Mouse (Mus musculus): ENCODE results near the gene Edc3. TPM values are rescaled to one million over a fixed set of nuclear protein-coding genes. Genes with fewer than 3 reads are reported as not detected.

Edc3 gene
- polyA plus RNA-seq, 1 experiment from 2014 or later, result 33.9 TPM

- Histone ChIP-seq H3K27ac (peak overlapping the region; percentile 97), H3K9me3 (no peaks in the 10 kb centered on the region), H3K4me2 (peak overlapping the region; percentile 82), H3K4me3 (peak overlapping the region; percentile 82), H3K4me1 (peaks cover 40% of the 10 kb centered on the region), H3K9ac (peak overlapping the region; percentile 82), H3K27me3 (no peaks in the 10 kb centered on the region), H3K36me3 (peaks cover 25% of the 10 kb centered on the region)
- ATAC-seq (ENCODE audit: insufficient number of reproducible peaks, low FRiP score, low TSS enrichment, low read depth), result peak; percentile 33
- WGBS, result 0% methylated on average over 57 of the region's 57 CpGs
Measured at GRCm38 (mm10) chr9:57764147-57764973, 56.0 kb downstream of the Edc3 start.

- Histone ChIP-seq H3K36me3 (peaks cover 19% of the 10 kb centered on the region), H3K9me3 (no peaks in the 10 kb centered on the region), H3K9ac (peak overlapping the region; percentile 82), H3K27me3 (no peaks in the 10 kb centered on the region), H3K4me3 (peak overlapping the region; percentile 82), H3K4me1 (peaks cover 40% of the 10 kb centered on the region), H3K4me2 (peak overlapping the region; percentile 93), H3K27ac (peak overlapping the region; percentile 97)
- peak; percentile 86 for ATAC-seq (ENCODE audit: insufficient number of reproducible peaks, low FRiP score, low TSS enrichment, low read depth)
- under 1% methylated on average over 45 of the region's 45 CpGs for WGBS
Measured at GRCm38 (mm10) chr9:57764974-57765363, 56.6 kb downstream of the Edc3 start.

- under 1% methylated on average over 92 of the region's 93 CpGs for WGBS
- ATAC-seq (ENCODE audit: insufficient number of reproducible peaks, low FRiP score, low TSS enrichment, low read depth), result peak; percentile 52; the same call in 1 of the 2 replicates
Measured at GRCm38 (mm10) chr9:57765364-57766351, 57.3 kb downstream of the Edc3 start, which contains the start of gene Clk3. Clk3 (minus strand) TSS chr9:57765860.

DNA sequence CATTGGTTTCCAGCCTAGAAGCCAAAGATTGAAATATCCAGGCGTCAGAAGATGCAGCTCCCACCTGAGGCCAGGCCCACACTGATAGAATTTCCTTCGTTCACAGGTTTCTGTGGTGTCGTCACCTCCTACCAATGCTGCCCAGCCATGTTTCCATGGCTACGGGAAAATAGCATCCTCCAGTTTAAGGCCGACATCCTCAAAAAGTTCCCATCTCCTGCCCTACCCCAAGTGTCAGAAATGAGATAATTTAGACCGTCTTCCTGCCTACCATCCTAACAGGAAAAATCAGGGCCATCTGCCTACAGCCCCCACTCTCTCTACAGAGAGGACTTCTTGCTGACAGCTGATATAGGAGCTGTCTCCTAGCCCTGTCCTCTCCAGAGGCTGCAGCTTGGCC is 58.1 kb downstream of the Edc3 start:
- H3K4me3 ChIP-seq, result peak overlapping the region; percentile 82
- H3K4me2 ChIP-seq, result peak overlapping the region; percentile 93
- H3K9ac ChIP-seq, result no peak overlapping the region
- H3K9me3 ChIP-seq, result no peaks in the 10 kb centered on the region
- H3K4me1 ChIP-seq, result peaks cover 40% of the 10 kb centered on the region
- H3K27ac ChIP-seq, result peak overlapping the region; percentile 97; the same call in 1 of the 2 replicates
- 45% methylated on average over 6 of the region's 6 CpGs for WGBS
- peaks cover 4% of the 10 kb centered on the region for H3K36me3 ChIP-seq
- no peak for ATAC-seq (ENCODE audit: insufficient number of reproducible peaks, low FRiP score, low TSS enrichment, low read depth)
- H3K27me3 ChIP-seq, result no peaks in the 10 kb centered on the region

More at GRCm38 (mm10) chr9:57765364-57766351, 57.3 kb downstream of the Edc3 start, which contains the start of gene Clk3:
- H3K4me1 ChIP-seq, result peaks cover 40% of the 10 kb centered on the region
- peak within 1 kb of the TSS; percentile 82 for H3K4me3 ChIP-seq
- H3K36me3 ChIP-seq, result peaks cover 12% of the 10 kb centered on the region
- H3K9me3 ChIP-seq, result no peaks in the 10 kb centered on the region
- peak within 1 kb of the TSS; percentile 97 for H3K27ac ChIP-seq
- no peaks in the 10 kb centered on the region for H3K27me3 ChIP-seq
- peak within 1 kb of the TSS; percentile 82 for H3K9ac ChIP-seq
- H3K4me2 ChIP-seq, result peak within 1 kb of the TSS; percentile 93

GRCm38 (mm10) chr9:57767231-57767630 is 58.9 kb downstream of the Edc3 start:
- Histone ChIP-seq H3K9ac (no peak overlapping the region), H3K27ac (no peak overlapping the region), H3K27me3 (no peaks in the 10 kb centered on the region), H3K4me2 (no peak overlapping the region), H3K9me3 (no peaks in the 10 kb centered on the region), H3K4me1 (peaks cover 32% of the 10 kb centered on the region), H3K36me3 (no peaks in the 10 kb centered on the region), H3K4me3 (no peak overlapping the region)
- WGBS, result 94% methylated on average over 4 of the region's 4 CpGs
- ATAC-seq (ENCODE audit: insufficient number of reproducible peaks, low FRiP score, low TSS enrichment, low read depth), result no peak

GRCm38 (mm10) chr9:57769539-57770069 is 61.3 kb downstream of the Edc3 start:
- Histone ChIP-seq H3K36me3 (no peaks in the 10 kb centered on the region), H3K4me3 (no peak overlapping the region), H3K27ac (no peak overlapping the region), H3K27me3 (no peaks in the 10 kb centered on the region), H3K9ac (no peak overlapping the region), H3K4me1 (peaks cover 12% of the 10 kb centered on the region), H3K9me3 (no peaks in the 10 kb centered on the region), H3K4me2 (no peak overlapping the region)
- WGBS, result 37% methylated on average over 2 of the region's 2 CpGs
- no peak for ATAC-seq (ENCODE audit: insufficient number of reproducible peaks, low FRiP score, low TSS enrichment, low read depth)

DNA sequence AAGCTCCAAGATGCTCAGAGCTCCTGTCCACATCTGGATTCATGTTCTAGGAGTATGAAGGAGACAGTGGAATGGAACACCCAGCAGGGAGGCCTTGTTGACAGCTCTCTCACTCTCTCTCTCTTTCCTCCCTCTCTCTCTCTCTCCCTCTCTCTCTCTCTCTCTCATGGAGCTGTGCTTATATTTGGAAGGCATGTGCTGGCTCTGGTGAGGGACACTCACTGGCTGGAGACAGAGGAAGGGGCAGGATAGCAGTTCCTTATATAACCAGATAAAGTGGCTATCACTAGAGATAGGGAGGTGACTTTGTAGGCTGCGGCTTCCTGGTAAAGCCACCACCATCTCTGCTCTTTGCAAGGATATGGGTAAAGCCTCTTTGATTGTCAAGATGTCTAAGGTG is 61.9 kb downstream of the Edc3 start:
- H3K4me2 ChIP-seq, result no peak overlapping the region
- WGBS, result 93% methylated on average over 1 of the region's 1 CpGs
- H3K9me3 ChIP-seq, result no peaks in the 10 kb centered on the region
- H3K9ac ChIP-seq, result no peak overlapping the region
- H3K4me1 ChIP-seq, result peaks cover 12% of the 10 kb centered on the region
- no peak overlapping the region for H3K27ac ChIP-seq
- no peak overlapping the region for H3K4me3 ChIP-seq
- no peak for ATAC-seq (ENCODE audit: insufficient number of reproducible peaks, low FRiP score, low TSS enrichment, low read depth)
- no peaks in the 10 kb centered on the region for H3K27me3 ChIP-seq
- H3K36me3 ChIP-seq, result no peaks in the 10 kb centered on the region

GRCm38 (mm10) chr9:57770836-57771235 is 62.5 kb downstream of the Edc3 start:
- H3K9ac ChIP-seq, result no peak overlapping the region
- no peak overlapping the region for H3K27ac ChIP-seq
- H3K4me1 ChIP-seq, result peaks cover 12% of the 10 kb centered on the region
- WGBS, result 89% methylated on average over 2 of the region's 2 CpGs
- no peaks in the 10 kb centered on the region for H3K36me3 ChIP-seq
- H3K27me3 ChIP-seq, result no peaks in the 10 kb centered on the region
- H3K4me2 ChIP-seq, result no peak overlapping the region
- no peaks in the 10 kb centered on the region for H3K9me3 ChIP-seq
- no peak for ATAC-seq (ENCODE audit: insufficient number of reproducible peaks, low FRiP score, low TSS enrichment, low read depth)
- H3K4me3 ChIP-seq, result no peak overlapping the region

DNA sequence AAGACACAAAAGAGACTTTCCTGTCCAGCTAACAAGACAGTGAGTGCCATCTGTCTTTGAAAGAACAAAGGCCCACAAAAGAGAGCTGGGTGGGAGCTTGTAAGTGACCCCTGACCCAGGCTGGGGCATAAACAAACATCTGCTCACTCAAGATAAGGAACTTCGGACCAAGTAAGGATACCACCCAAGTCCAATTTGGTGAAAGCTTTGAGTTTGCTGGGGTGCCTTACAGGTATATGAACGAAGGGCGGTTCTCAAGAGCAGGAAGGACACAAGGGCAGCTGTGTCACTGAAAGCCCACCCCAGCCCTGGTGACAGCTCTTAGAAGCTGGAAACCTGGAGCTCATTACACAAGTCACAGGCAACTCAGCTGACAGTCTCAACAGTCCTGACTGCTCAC is 65.4 kb downstream of the Edc3 start:
- Histone ChIP-seq H3K9ac (no peak overlapping the region), H3K4me3 (no peak overlapping the region), H3K27ac (no peak overlapping the region), H3K4me2 (no peak overlapping the region), H3K4me1 (no peaks in the 10 kb centered on the region), H3K27me3 (no peaks in the 10 kb centered on the region), H3K36me3 (no peaks in the 10 kb centered on the region), H3K9me3 (no peaks in the 10 kb centered on the region)
- WGBS, result 68% methylated on average over 3 of the region's 3 CpGs
- ATAC-seq (ENCODE audit: insufficient number of reproducible peaks, low FRiP score, low TSS enrichment, low read depth), result no peak

DNA sequence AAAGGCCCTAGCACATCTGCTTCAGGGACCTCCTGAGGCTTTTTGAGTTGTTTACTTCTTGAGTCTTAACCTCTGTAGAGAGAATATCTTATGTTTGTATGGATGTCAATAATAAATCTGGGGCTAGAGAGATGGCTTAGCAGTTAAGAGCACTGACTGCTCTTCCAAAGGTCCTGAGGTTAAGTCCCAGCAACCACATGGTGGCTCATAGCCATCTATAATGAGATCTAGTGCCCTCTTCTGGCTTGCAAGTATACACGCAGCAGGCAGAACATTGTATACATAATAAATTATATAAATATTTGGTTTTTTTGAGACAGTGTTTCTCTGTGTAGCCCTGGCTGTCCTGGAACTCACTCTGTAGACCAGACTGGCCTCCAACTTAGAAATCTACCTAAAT is 65.8 kb downstream of the Edc3 start:
- H3K36me3 ChIP-seq, result no peaks in the 10 kb centered on the region
- WGBS, result 3% methylated on average over 1 of the region's 1 CpGs
- H3K4me1 ChIP-seq, result no peaks in the 10 kb centered on the region
- no peak overlapping the region for H3K4me2 ChIP-seq
- H3K4me3 ChIP-seq, result no peak overlapping the region
- no peaks in the 10 kb centered on the region for H3K27me3 ChIP-seq
- ATAC-seq (ENCODE audit: insufficient number of reproducible peaks, low FRiP score, low TSS enrichment, low read depth), result no peak
- no peak overlapping the region for H3K9ac ChIP-seq
- no peak overlapping the region for H3K27ac ChIP-seq
- no peaks in the 10 kb centered on the region for H3K9me3 ChIP-seq

- H3K4me3 ChIP-seq, result no peak overlapping the region
- WGBS, result 63% methylated on average over 5 of the region's 5 CpGs
- no peak overlapping the region for H3K9ac ChIP-seq
- no peak for ATAC-seq (ENCODE audit: insufficient number of reproducible peaks, low FRiP score, low TSS enrichment, low read depth)
- H3K4me2 ChIP-seq, result no peak overlapping the region
- H3K36me3 ChIP-seq, result no peaks in the 10 kb centered on the region
- no peak overlapping the region for H3K27ac ChIP-seq
- H3K27me3 ChIP-seq, result no peaks in the 10 kb centered on the region
- H3K4me1 ChIP-seq, result no peaks in the 10 kb centered on the region
- no peaks in the 10 kb centered on the region for H3K9me3 ChIP-seq
Measured at GRCm38 (mm10) chr9:57775026-57775425, 66.7 kb downstream of the Edc3 start.
